Mouse (Mus musculus): ENCODE measurements around the gene Bcl2. TPM values are rescaled to one million over a fixed set of nuclear protein-coding genes. Genes with fewer than 3 reads are reported as not detected.
A peak's percentile ranks its signal among the peaks of the same experiment; 100 is the strongest.

Gene Bcl2
- polyA plus RNA-seq, 1 experiment from 2014 or later: 20.3 TPM

DNA sequence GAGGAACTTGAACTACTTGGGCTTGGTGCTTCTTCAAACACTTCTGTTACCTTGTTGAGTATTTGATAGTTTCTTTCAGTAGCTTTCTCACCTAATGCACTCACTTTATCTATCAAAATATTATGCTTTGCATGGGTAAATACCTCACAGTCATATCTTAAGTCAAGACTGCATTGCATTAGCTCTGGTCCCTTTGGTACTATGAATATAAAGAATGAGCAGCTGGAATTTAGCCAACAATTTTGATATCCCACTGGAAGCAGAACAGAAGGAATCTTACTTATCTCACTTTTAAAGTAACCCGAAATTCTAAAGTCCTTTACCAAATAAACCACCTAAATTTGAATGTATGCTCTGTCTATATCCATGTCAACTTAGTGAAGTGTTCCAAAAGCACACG is 83.1 kb downstream of the Bcl2 start:
- H3K27me3 ChIP-seq: no peaks in the 10 kb centered on the region
- WGBS: 50% methylated on average over 2 of the region's 2 CpGs
- no peak overlapping the region for H3K4me2 ChIP-seq
- no peak overlapping the region for H3K4me3 ChIP-seq
- peaks cover 28% of the 10 kb centered on the region for H3K4me1 ChIP-seq
- H3K9ac ChIP-seq: no peak overlapping the region
- no peak for ATAC-seq (ENCODE audit: insufficient number of reproducible peaks, low FRiP score, low TSS enrichment, low read depth)
- no peaks in the 10 kb centered on the region for H3K36me3 ChIP-seq
- no peaks in the 10 kb centered on the region for H3K9me3 ChIP-seq
- peak overlapping the region; percentile 88; the same call in 1 of the 2 replicates for H3K27ac ChIP-seq

DNA sequence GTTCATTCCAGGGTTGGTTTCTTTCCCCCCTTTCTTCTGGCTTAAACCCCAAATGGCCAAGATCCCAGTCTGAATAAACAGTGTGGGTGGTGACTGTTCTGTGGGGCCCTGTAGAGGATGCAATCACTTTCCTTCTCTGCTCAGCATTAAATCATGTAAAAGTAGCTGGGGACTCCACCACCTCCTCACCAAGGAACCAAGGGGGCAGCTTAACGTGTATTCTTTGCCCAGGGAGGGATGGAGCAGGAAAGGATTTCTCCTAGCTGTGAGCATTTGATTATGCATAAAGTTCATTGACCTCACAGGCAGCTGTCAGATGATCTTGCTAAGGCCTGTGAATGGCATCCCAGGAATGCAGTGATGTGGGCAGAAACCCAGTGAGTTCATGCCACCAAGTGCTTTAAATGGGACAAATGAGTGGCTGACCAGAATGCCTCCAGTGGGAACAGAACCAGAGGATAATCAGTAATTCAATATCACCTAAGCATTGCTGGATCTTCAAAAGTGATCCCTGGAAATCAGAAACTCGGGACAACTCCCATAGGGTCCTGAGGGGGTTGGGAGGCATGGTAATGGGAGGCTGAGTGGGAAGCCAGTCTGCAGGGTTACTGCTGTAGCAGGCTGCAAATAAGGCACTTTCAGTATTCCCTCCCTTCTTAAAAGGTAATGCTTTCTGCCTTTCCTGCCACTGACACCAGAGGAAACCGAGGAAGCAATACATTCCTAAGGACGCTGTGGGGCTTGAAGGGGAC is 84.0 kb downstream of the Bcl2 start:
- peak overlapping the region; percentile 20; the same call in 1 of the 2 replicates for H3K4me2 ChIP-seq

DNA sequence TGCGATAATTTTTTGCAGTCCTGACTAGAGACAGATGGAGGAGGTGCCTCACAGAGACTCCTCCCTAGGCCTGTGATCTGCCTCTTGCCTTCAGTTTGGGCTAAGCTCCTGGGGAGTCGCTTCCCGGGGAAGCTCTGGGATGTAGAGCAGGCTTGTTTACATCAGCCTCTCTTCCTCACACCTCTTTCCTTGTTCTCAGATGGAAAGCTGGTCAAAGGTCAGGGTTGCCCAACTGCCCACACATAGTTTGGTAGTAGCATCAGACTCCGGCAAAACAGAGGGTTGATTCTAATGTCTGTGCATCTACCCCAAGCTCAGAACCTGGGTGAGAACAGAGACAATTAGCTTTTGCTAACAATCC is 84.6 kb downstream of the Bcl2 start:
- 13% methylated on average over 4 of the region's 4 CpGs for WGBS
- Histone ChIP-seq H3K9ac (no peak overlapping the region), H3K27me3 (no peaks in the 10 kb centered on the region), H3K9me3 (no peaks in the 10 kb centered on the region), H3K4me2 (peak overlapping the region; percentile 30; the same call in 1 of the 2 replicates), H3K4me3 (no peak overlapping the region), H3K36me3 (no peaks in the 10 kb centered on the region), H3K27ac (peak overlapping the region; percentile 88), H3K4me1 (peaks cover 28% of the 10 kb centered on the region)
- ATAC-seq (ENCODE audit: insufficient number of reproducible peaks, low FRiP score, low TSS enrichment, low read depth): peak; percentile 50; the same call in 1 of the 2 replicates

More for the DNA sequence above, 84.0 kb downstream of the Bcl2 start:
- Histone ChIP-seq H3K9me3 (no peaks in the 10 kb centered on the region), H3K27me3 (no peaks in the 10 kb centered on the region), H3K9ac (no peak overlapping the region), H3K36me3 (no peaks in the 10 kb centered on the region), H3K4me3 (no peak overlapping the region), H3K27ac (peak overlapping the region; percentile 88), H3K4me1 (peaks cover 28% of the 10 kb centered on the region)
- peak; percentile 64; the same call in 1 of the 2 replicates for ATAC-seq (ENCODE audit: insufficient number of reproducible peaks, low FRiP score, low TSS enrichment, low read depth)
- 18% methylated on average over 4 of the region's 4 CpGs for WGBS

DNA sequence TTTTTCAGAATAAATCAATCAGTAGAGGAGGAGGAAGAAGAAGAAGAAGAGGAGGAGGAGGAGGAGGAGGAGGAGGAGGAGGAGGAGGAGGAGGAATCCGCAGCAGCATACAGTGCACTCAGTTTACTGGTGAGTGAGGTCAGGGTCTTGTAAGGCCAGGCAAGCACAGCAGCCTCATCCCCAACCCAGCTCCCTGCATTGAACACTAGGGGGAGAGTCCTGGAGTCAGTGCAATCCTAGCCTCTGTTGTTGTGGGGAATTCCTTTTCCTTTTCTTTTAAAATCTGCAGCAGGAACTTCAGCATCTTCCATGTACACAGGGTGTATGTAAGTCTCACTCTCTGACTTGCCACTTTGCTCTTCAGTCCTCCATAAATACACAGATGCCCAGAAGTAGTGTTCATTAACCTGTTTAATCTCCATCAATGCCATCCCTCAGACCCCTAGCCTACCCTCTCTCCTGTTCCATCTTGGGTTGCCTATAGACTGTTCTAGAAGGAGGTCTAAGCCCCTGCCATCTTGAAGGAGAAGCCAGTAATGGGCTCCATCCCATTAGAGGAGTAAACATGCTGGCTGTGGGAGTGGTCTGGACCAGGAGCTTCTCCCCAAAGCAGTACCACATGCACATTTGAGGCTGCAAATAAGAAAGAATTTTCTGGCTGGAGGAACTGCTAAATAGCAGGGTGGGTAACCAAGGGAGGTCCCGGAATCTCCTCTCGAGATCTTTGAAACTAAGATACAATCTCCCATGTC is 85.2 kb downstream of the Bcl2 start:
- peak overlapping the region; percentile 30; the same call in 1 of the 2 replicates for H3K4me2 ChIP-seq
- H3K9me3 ChIP-seq: no peaks in the 10 kb centered on the region
- peak; percentile 56; the same call in 1 of the 2 replicates for ATAC-seq (ENCODE audit: insufficient number of reproducible peaks, low FRiP score, low TSS enrichment, low read depth)
- no peaks in the 10 kb centered on the region for H3K36me3 ChIP-seq
- no peaks in the 10 kb centered on the region for H3K27me3 ChIP-seq
- peaks cover 28% of the 10 kb centered on the region for H3K4me1 ChIP-seq
- no peak overlapping the region for H3K9ac ChIP-seq
- H3K4me3 ChIP-seq: no peak overlapping the region
- 19% methylated on average over 3 of the region's 3 CpGs for WGBS
- H3K27ac ChIP-seq: peak overlapping the region; percentile 88

DNA sequence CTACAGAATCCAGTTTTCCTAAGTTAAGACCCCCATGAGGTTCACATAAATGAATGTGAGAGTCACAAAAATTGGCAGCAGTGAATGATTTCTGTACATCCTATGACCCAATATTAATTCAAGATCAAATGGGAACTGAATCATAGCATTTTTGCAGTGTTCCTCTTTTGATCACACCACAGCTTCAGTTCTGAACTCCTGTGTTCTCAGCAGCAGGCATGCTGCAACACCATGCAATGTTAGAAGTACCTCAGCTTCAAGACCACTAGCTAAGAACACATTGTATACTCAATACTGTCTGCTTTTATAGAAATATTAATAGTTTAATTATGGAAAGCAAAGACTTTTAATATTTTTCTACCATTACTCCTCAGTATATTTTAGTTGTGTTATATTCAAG is 85.8 kb downstream of the Bcl2 start:
- Histone ChIP-seq H3K9ac (no peak overlapping the region), H3K36me3 (no peaks in the 10 kb centered on the region), H3K27me3 (no peaks in the 10 kb centered on the region), H3K4me3 (no peak overlapping the region), H3K27ac (no peak overlapping the region), H3K9me3 (no peaks in the 10 kb centered on the region), H3K4me1 (peaks cover 28% of the 10 kb centered on the region), H3K4me2 (no peak overlapping the region)
- no peak for ATAC-seq (ENCODE audit: insufficient number of reproducible peaks, low FRiP score, low TSS enrichment, low read depth)

DNA sequence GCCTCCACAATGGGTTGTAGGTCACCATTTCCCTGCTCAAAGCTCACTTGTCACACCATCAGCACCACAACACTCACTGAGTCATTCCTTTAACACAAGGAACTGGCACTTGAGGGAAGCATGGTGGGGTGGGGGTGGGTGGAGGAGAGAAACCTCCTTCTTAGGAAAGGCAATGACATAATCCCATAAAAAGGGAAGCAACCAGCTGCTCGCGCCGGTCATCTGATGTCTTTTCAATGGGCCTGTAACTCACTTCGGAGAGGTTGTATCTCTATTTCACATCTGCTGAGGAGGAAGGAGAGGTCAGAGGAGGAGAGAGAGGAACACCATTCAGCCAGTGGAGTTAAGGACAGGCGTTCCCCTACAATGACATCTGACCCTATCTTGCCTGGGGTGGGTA is 86.8 kb downstream of the Bcl2 start:
- H3K36me3 ChIP-seq: no peaks in the 10 kb centered on the region
- no peak overlapping the region for H3K4me2 ChIP-seq
- H3K4me3 ChIP-seq: no peak overlapping the region
- 70% methylated on average over 5 of the region's 5 CpGs for WGBS
- no peak overlapping the region for H3K9ac ChIP-seq
- H3K9me3 ChIP-seq: no peaks in the 10 kb centered on the region
- H3K27ac ChIP-seq: no peak overlapping the region
- no peaks in the 10 kb centered on the region for H3K27me3 ChIP-seq
- peaks cover 28% of the 10 kb centered on the region for H3K4me1 ChIP-seq
- no peak for ATAC-seq (ENCODE audit: insufficient number of reproducible peaks, low FRiP score, low TSS enrichment, low read depth)

DNA sequence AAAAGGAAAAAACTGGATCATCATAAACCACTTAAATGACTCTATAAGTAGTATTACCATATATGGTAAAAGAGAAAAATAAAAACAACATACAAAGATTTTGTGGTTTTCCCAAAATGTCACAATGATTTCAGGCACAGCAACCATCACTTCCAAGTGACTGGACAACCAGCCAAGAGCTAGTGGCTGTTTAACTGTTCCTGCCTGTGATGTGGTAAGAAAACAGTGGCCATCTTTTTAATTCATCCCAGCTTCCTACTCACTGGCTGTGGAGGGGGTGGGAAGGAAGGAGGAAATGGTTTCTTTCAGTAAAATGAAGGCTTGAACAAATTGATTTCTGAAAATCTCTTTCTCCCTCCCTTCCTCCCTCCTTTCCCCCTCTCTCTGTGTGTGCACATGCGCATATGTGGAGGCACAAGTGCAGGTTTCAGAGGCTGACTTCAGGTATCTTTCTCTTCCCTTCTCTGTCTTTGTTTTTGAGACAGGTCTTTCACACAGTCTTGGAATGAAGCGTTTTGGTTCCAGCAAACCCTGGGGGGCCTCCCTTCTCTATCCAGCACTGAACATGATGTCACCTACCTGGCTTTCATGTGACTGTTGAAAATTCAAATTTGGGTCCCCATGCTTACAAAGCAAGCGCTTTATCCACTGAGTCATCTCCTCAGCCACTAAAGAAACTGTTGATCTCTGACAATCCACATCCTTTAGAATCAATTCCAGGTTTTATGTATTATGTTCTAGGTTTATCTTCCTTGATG is 93.7 kb downstream of the Bcl2 start:
- H3K27ac ChIP-seq: no peak overlapping the region
- WGBS: 72% methylated on average over 3 of the region's 3 CpGs
- ATAC-seq (ENCODE audit: insufficient number of reproducible peaks, low FRiP score, low TSS enrichment, low read depth): no peak
- H3K27me3 ChIP-seq: no peaks in the 10 kb centered on the region
- no peaks in the 10 kb centered on the region for H3K9me3 ChIP-seq
- H3K4me1 ChIP-seq: peaks cover 6% of the 10 kb centered on the region; the same call in 1 of the 2 replicates
- H3K4me2 ChIP-seq: no peak overlapping the region
- no peak overlapping the region for H3K9ac ChIP-seq
- H3K4me3 ChIP-seq: no peak overlapping the region
- H3K36me3 ChIP-seq: no peaks in the 10 kb centered on the region

DNA sequence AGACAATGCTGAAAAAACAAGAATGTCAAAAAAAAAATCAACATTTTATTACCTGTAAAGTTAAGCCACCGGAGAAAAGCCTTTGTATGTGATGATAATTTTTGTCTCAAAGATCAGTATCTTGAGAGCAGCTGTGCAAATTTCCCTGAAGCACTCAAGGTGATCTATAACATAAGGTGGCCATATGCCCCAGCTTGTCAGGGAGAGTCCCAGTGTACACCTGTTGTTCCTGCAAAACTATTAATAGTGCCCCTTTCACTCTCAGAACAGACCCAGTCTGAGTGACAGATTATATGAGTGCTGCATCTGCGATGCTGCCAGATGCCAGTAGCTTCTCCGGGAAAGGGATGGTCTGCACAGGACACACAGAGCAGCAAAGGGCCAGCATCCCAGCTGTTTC is 95.3 kb downstream of the Bcl2 start:
- peaks cover 6% of the 10 kb centered on the region; the same call in 1 of the 2 replicates for H3K4me1 ChIP-seq
- no peak overlapping the region for H3K4me2 ChIP-seq
- H3K9ac ChIP-seq: no peak overlapping the region
- H3K9me3 ChIP-seq: no peaks in the 10 kb centered on the region
- no peak overlapping the region for H3K27ac ChIP-seq
- H3K27me3 ChIP-seq: no peaks in the 10 kb centered on the region
- H3K4me3 ChIP-seq: no peak overlapping the region
- no peak for ATAC-seq (ENCODE audit: insufficient number of reproducible peaks, low FRiP score, low TSS enrichment, low read depth)
- no peaks in the 10 kb centered on the region for H3K36me3 ChIP-seq
- WGBS: 32% methylated on average over 3 of the region's 3 CpGs

DNA sequence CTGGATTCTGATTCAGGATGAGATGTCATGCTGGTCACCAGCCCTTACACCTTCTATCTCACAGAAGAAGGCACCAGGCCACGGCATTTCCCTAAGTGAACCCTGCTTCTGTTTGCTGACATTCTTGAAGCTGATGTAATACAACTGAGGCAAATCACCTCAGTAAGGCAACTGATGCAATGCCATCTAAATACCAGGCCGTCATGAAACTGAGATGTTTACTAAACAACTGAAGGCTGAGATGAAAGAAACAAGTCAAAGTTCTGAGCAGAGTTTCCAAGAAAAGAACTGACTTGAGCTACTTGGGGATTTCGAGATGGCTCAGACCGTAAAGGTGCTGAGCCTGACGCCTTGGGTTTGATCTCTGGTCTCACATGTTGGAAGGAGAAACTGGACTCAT is 97.1 kb downstream of the Bcl2 start:
- H3K9me3 ChIP-seq: no peaks in the 10 kb centered on the region
- H3K9ac ChIP-seq: no peak overlapping the region
- no peak for ATAC-seq (ENCODE audit: insufficient number of reproducible peaks, low FRiP score, low TSS enrichment, low read depth)
- H3K36me3 ChIP-seq: no peaks in the 10 kb centered on the region
- H3K4me3 ChIP-seq: no peak overlapping the region
- H3K4me1 ChIP-seq: peaks cover 6% of the 10 kb centered on the region; the same call in 1 of the 2 replicates
- no peak overlapping the region for H3K4me2 ChIP-seq
- H3K27ac ChIP-seq: no peak overlapping the region
- 80% methylated on average over 5 of the region's 5 CpGs for WGBS
- H3K27me3 ChIP-seq: no peaks in the 10 kb centered on the region

DNA sequence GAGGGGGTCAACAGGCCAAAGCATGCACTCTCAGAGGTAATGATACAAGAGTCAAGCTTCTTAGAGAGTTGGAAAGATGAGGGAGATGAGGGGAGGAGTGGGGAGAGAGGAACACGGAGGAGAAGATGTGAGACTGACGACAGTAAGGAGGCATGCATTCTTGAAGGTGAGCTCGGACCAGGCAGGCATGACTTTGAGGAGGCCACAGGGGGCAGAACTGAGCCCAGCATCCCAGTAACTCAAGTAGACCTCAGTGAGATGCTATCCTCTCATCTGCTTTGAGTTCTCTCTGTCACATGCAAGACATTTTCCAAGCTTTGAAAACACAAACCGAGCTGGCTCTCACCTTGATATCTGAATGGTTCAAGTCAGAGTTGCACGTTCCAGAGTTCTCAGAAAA is 100.7 kb downstream of the Bcl2 start:
- H3K36me3 ChIP-seq: no peaks in the 10 kb centered on the region
- no peak for ATAC-seq (ENCODE audit: insufficient number of reproducible peaks, low FRiP score, low TSS enrichment, low read depth)

DNA sequence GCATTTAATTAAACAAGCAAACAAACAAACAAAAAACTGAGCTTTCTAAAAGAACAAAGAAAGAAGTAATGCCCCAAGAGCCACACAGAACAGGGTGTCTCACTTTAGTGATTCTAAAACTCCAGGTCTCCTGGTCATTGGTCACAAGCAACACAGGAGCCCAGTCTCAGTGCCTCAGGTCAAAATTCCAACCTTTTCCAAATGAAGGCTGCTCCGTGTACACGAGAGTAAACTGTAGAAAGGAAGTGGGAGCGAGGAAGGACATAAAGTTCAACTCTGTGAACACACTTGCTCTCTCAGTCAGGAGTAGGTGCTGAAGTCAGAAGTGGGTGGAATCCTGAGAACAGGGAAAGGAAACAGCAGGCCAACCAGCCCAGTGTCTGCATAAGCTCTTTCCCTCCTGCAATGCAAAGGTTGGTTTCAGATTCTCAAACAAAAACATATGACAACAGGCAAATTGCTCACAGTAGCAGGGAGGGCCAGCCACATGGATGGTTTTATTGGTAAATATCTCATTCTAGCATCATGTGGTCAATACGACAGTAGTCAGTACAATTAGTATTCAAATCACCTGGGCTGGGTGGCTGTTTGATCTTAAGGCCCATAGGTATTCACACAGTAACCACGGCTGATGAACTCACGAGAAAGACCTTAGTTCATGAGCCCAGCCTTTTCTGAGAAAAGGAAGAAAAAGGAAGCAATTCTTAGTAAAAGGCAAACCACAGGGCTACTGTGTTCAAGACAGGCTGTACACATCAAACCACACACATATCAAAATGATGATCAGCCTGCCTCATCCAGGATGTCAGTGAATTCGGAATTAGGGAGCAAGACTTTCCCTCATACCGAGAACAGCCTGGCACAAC is 101.7 kb downstream of the Bcl2 start:
- no peak for ATAC-seq (ENCODE audit: insufficient number of reproducible peaks, low FRiP score, low TSS enrichment, low read depth)
- no peak overlapping the region for H3K27ac ChIP-seq
- H3K4me3 ChIP-seq: no peak overlapping the region
- H3K9me3 ChIP-seq: no peaks in the 10 kb centered on the region
- no peaks in the 10 kb centered on the region for H3K36me3 ChIP-seq
- no peak overlapping the region for H3K4me2 ChIP-seq
- 53% methylated on average over 8 of the region's 8 CpGs for WGBS
- no peaks in the 10 kb centered on the region for H3K27me3 ChIP-seq
- H3K9ac ChIP-seq: no peak overlapping the region
- H3K4me1 ChIP-seq: peaks cover 4% of the 10 kb centered on the region; the same call in 1 of the 2 replicates

More for the DNA sequence above, 100.7 kb downstream of the Bcl2 start:
- Histone ChIP-seq H3K4me2 (no peak overlapping the region), H3K4me3 (no peak overlapping the region), H3K27ac (no peak overlapping the region), H3K9me3 (no peaks in the 10 kb centered on the region), H3K27me3 (no peaks in the 10 kb centered on the region), H3K9ac (no peak overlapping the region), H3K4me1 (peaks cover 4% of the 10 kb centered on the region; the same call in 1 of the 2 replicates)
- 80% methylated on average over 5 of the region's 5 CpGs for WGBS

All from limb, embryonic 15.5 days (tissue).